Mouse (Mus musculus): ENCODE data around the gene Igfbpl1. TPM values are rescaled to one million over a fixed set of nuclear protein-coding genes. Genes with fewer than 3 reads are reported as not detected.

Gene Igfbpl1
- polyA plus RNA-seq, 1 experiment from 2014 or later: 86.8 TPM

GRCm38 (mm10) chr4:45790018-45790417 lies 36.7 kb downstream of the Igfbpl1 start:
- Histone ChIP-seq H3K9me3 (replicated peaks) (no peaks in the 10 kb centered on the region), H3K4me1 (peaks cover 31% of the 10 kb centered on the region), H3K4me2 (no peak overlapping the region), H3K27me3 (no peaks in the 10 kb centered on the region), H3K27ac (peak overlapping the region; percentile 44), H3K9ac (no peak overlapping the region), H3K36me3 (ENCODE audit: poor library complexity, severe bottlenecking) (no peaks in the 10 kb centered on the region), H3K4me3 (no peak overlapping the region)
- no peak for ATAC-seq
- WGBS: 80% methylated on average over 2 of the region's 2 CpGs

- H3K4me1 ChIP-seq: peaks cover 27% of the 10 kb centered on the region
- no peak overlapping the region for H3K4me2 ChIP-seq
- H3K4me3 ChIP-seq: no peak overlapping the region
- no peak overlapping the region for H3K9ac ChIP-seq
- 63% methylated on average over 13 of the region's 13 CpGs for WGBS
- H3K27ac ChIP-seq: peak overlapping the region; percentile 44
- no peaks in the 10 kb centered on the region for H3K36me3 ChIP-seq (ENCODE audit: poor library complexity, severe bottlenecking)
- H3K27me3 ChIP-seq: no peaks in the 10 kb centered on the region
- peak; percentile 66 for ATAC-seq
- no peaks in the 10 kb centered on the region for H3K9me3 ChIP-seq (replicated peaks)
Observed at GRCm38 (mm10) chr4:45789263-45789958, 37.3 kb downstream of the Igfbpl1 start.

- no peaks in the 10 kb centered on the region for H3K27me3 ChIP-seq
- H3K36me3 ChIP-seq (ENCODE audit: poor library complexity, severe bottlenecking): no peaks in the 10 kb centered on the region
- H3K9ac ChIP-seq: no peak overlapping the region
- no peak overlapping the region for H3K4me2 ChIP-seq
- no peaks in the 10 kb centered on the region for H3K9me3 ChIP-seq (replicated peaks)
- ATAC-seq: no peak
- 90% methylated on average over 13 of the region's 13 CpGs for WGBS
- H3K4me1 ChIP-seq: peaks cover 26% of the 10 kb centered on the region
- H3K27ac ChIP-seq: peak overlapping the region; percentile 44; the same call in 1 of the 2 replicates
- no peak overlapping the region for H3K4me3 ChIP-seq
Observed at GRCm38 (mm10) chr4:45788446-45789081, 38.2 kb downstream of the Igfbpl1 start.

DNA sequence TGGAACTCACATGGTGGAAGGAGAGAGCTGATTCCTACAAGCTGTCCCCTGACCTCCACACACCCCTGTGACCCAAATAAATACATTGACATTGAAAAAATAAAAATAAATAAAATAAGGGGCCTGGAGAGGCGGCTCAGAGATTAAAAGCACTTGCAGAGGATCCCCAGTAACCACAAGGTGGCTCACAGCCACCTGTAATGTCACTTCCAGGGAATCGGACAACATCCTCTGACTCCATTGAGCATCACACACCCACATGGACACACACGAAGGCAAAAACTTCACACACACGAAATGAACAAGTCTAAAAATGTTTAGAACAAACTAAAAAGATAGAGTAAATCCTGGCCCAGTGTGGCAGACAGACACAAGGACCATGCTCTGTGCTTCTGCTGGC lies 40.0 kb downstream of the Igfbpl1 start:
- Histone ChIP-seq H3K27ac (no peak overlapping the region), H3K9ac (no peak overlapping the region), H3K4me3 (no peak overlapping the region), H3K36me3 (ENCODE audit: poor library complexity, severe bottlenecking) (no peaks in the 10 kb centered on the region), H3K4me1 (peaks cover 26% of the 10 kb centered on the region), H3K9me3 (replicated peaks) (no peaks in the 10 kb centered on the region), H3K27me3 (no peaks in the 10 kb centered on the region), H3K4me2 (no peak overlapping the region)
- no peak for ATAC-seq
- WGBS: 53% methylated on average over 4 of the region's 4 CpGs

GRCm38 (mm10) chr4:45785959-45786358 lies 40.8 kb downstream of the Igfbpl1 start:
- Histone ChIP-seq H3K4me3 (no peak overlapping the region), H3K4me1 (peaks cover 26% of the 10 kb centered on the region), H3K27ac (no peak overlapping the region), H3K27me3 (no peaks in the 10 kb centered on the region), H3K4me2 (no peak overlapping the region), H3K9me3 (replicated peaks) (no peaks in the 10 kb centered on the region), H3K9ac (no peak overlapping the region), H3K36me3 (ENCODE audit: poor library complexity, severe bottlenecking) (no peaks in the 10 kb centered on the region)
- ATAC-seq: 0 out of 2 replicates have a peak, but pooled peaks have one; percentile 46
- 33% methylated on average over 2 of the region's 2 CpGs for WGBS

DNA sequence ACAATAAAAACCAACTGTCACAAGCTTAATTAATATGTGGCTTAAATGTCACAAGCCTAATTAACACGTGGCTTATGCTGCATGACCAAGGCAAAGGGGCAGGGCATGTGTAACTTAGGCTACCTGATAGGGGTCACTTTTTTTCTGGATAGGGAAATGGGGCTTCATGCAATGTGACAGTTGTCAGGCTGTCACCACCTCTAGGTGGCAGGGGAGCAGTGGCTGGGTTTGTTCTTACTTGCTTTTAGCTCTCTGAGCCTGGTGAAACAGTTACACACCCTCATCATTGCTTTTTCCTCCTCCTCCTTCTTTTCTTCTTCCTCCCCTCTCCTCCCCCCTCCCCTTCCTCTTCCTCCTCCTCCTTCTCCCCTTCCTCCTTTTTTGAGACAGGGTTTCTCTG lies 43.1 kb downstream of the Igfbpl1 start:
- 65% methylated on average over 1 of the region's 1 CpGs for WGBS
- ATAC-seq: no peak
- no peak overlapping the region for H3K9ac ChIP-seq

GRCm38 (mm10) chr4:45771619-45772018 lies 55.1 kb downstream of the Igfbpl1 start:
- no peaks in the 10 kb centered on the region for H3K27me3 ChIP-seq
- no peak overlapping the region for H3K4me3 ChIP-seq
- peaks cover 56% of the 10 kb centered on the region for H3K4me1 ChIP-seq
- H3K36me3 ChIP-seq (ENCODE audit: poor library complexity, severe bottlenecking): no peaks in the 10 kb centered on the region
- peak overlapping the region; percentile 91 for H3K27ac ChIP-seq
- H3K4me2 ChIP-seq: no peak overlapping the region
- peak; percentile 71 for ATAC-seq
- H3K9ac ChIP-seq: 0 out of 2 replicates have a peak overlapping the region, but pooled peaks have one; percentile 34
- no peaks in the 10 kb centered on the region for H3K9me3 ChIP-seq (replicated peaks)
- 3% methylated on average over 5 of the region's 5 CpGs for WGBS

More for the DNA sequence above, 43.1 kb downstream of the Igfbpl1 start:
- Histone ChIP-seq H3K4me2 (no peak overlapping the region), H3K9me3 (replicated peaks) (no peaks in the 10 kb centered on the region), H3K4me3 (no peak overlapping the region), H3K27me3 (no peaks in the 10 kb centered on the region), H3K36me3 (ENCODE audit: poor library complexity, severe bottlenecking) (no peaks in the 10 kb centered on the region), H3K27ac (no peak overlapping the region), H3K4me1 (peaks cover 14% of the 10 kb centered on the region)

DNA sequence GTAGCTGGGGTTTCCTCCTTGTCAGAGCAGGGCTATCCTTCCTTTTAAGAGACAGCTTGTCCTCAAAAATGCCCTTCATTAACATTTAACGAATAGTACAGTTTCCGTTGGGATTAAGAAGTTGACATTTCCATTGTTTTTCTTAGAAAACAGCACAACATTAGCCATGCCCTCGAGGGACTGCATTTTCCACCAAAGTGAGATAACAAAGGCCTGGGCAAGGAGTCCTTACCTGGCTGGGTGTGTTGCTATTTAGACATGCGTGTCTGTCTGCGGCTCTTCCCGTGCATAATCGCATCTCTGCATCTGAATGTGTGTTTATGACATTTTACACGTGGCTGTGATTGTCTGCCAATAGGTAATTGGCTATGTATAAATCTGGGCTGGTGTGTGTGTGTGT lies 55.5 kb downstream of the Igfbpl1 start:
- peak overlapping the region; percentile 91 for H3K27ac ChIP-seq
- no peaks in the 10 kb centered on the region for H3K36me3 ChIP-seq (ENCODE audit: poor library complexity, severe bottlenecking)
- no peaks in the 10 kb centered on the region for H3K27me3 ChIP-seq
- H3K4me1 ChIP-seq: peaks cover 60% of the 10 kb centered on the region
- H3K4me3 ChIP-seq: no peak overlapping the region
- H3K9ac ChIP-seq: 0 out of 2 replicates have a peak overlapping the region, but pooled peaks have one; percentile 59
- peak overlapping the region; percentile 15; the same call in 1 of the 2 replicates for H3K4me2 ChIP-seq
- WGBS: 6% methylated on average over 8 of the region's 8 CpGs
- H3K9me3 ChIP-seq (replicated peaks): no peaks in the 10 kb centered on the region
- ATAC-seq: peak; percentile 6; the same call in 1 of the 2 replicates

- Histone ChIP-seq H3K4me2 (peak overlapping the region; percentile 29), H3K4me3 (no peak overlapping the region), H3K36me3 (ENCODE audit: poor library complexity, severe bottlenecking) (no peaks in the 10 kb centered on the region), H3K27me3 (no peaks in the 10 kb centered on the region), H3K9ac (peak overlapping the region; percentile 59), H3K27ac (peak overlapping the region; percentile 91), H3K9me3 (replicated peaks) (no peaks in the 10 kb centered on the region), H3K4me1 (peaks cover 66% of the 10 kb centered on the region)
- no peak; the same call in 1 of the 2 replicates for ATAC-seq
- 15% methylated on average over 4 of the region's 4 CpGs for WGBS
Observed at GRCm38 (mm10) chr4:45770638-45771033, 56.1 kb downstream of the Igfbpl1 start.

DNA sequence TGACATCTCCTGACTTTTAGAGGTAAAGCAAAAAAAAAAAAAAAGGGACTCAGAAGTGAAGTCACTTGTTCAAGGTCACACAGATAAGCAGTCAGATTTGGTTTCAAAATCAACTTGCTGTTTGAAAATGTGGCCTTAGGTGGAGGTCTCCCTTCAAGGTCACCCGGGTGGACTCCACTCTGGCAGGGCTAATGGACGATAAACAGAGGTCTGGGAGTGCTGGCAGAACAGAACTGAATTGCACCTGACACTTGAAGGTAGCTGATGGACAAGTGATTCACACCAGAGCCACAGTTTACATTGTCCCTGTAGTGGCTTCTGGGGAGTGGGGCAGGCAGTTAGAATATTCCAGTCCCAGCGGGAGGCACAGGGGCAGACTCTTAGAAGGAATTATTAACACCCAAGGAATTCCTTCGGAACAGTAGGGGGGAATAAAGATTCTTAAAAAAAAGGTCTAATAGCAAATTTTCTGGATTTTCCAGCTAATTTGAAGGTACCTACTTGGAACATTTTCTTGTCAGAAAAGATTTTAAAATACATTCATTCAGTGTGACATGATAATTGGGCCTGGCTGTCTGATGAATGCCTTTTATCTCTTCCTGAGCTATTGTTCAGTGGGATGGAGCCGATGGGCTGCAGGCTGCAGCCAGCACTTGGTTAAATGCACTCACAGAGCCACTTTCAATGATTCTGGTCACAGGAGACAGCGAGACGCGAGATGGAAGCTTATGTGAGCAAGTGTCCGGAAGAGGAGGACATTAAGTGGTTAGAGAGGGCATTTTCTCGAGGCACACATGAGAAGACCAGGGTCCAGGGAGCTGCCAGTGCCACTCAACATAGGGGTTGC lies 56.7 kb downstream of the Igfbpl1 start:
- H3K9me3 ChIP-seq (replicated peaks): no peaks in the 10 kb centered on the region
- peak overlapping the region; percentile 29 for H3K4me2 ChIP-seq
- peaks cover 72% of the 10 kb centered on the region for H3K4me1 ChIP-seq
- no peaks in the 10 kb centered on the region for H3K27me3 ChIP-seq
- H3K27ac ChIP-seq: peak overlapping the region; percentile 91
- no peak overlapping the region for H3K4me3 ChIP-seq
- ATAC-seq: no peak
- H3K9ac ChIP-seq: peak overlapping the region; percentile 59
- 5% methylated on average over 10 of the region's 10 CpGs for WGBS
- H3K36me3 ChIP-seq (ENCODE audit: poor library complexity, severe bottlenecking): no peaks in the 10 kb centered on the region

DNA sequence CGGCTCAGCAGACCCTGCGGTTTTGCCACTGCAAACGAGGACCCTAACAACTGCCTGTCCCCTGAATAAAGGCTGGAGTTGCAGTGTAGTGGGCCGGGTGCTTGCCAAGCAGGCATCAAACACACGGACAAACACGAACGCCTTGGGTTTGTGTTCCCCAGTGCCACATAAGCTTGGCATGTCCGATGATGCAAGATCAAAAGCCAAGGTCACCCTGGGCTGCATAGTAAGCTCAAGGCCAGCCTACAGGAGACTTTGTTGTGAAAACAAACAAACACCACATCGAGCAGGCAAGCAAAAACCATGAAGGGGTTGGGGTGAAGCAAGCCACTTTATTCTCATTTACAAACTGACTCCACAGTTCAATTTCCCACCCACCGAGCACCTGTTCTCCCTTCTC lies 57.6 kb downstream of the Igfbpl1 start:
- Histone ChIP-seq H3K4me2 (no peak overlapping the region), H3K9ac (peak overlapping the region; percentile 23; the same call in 1 of the 2 replicates), H3K27me3 (no peaks in the 10 kb centered on the region), H3K4me1 (peaks cover 81% of the 10 kb centered on the region), H3K27ac (peak overlapping the region; percentile 91), H3K4me3 (no peak overlapping the region), H3K9me3 (replicated peaks) (no peaks in the 10 kb centered on the region), H3K36me3 (ENCODE audit: poor library complexity, severe bottlenecking) (no peaks in the 10 kb centered on the region)
- 31% methylated on average over 10 of the region's 10 CpGs for WGBS
- ATAC-seq: no peak
